Mouse (Mus musculus) G1E (cell line): ENCODE measurements around the gene Otop2.

ENCODE experiments used
- CTCF ChIP-seq: IDR thresholded peaks from 2 replicates; pipeline ENCODE4 v1.5.1; 2012; ENCODE audit warnings: low read depth, low read length, inconsistent platforms, mixed read lengths
- GATA1 ChIP-seq: IDR thresholded peaks from 2 replicates; pipeline ENCODE4 v1.6.1; 2012; ENCODE audit warnings: borderline replicate concordance, low read length, inconsistent platforms, mixed read lengths
- POLR2AphosphoS5 ChIP-seq: IDR thresholded peaks from 2 replicates; pipeline ENCODE4 v1.6.1; 2012; ENCODE audit warnings: low read depth, low read length, inconsistent platforms; ENCODE audit not compliant: insufficient replicate concordance
- TAL1 ChIP-seq: conservative IDR thresholded peaks from 2 replicates; pipeline ENCODE4 v1.6.1; 2012; ENCODE audit warnings: low read depth, low read length, inconsistent platforms, mixed read lengths

DNA sequence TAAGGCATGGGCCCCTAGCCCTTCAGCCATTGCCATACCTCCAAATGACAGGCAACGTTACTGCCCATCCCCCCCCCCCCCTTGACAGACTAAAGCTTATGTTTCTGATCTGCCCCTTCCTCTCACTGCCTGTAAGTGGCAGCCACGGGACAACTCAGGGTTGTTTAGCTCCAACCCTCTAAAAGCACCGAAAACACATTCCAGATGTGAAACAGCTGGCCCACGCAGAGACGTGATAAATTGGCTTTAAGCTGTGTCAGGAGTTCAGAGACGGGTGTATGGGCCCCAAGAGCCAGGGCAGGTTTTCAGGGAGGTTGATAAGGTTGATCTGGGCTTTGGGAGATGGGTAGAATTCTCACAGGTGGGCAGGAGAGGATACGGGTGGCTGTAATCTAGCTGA lies 38.6 kb downstream of the Otop2 start:
- TF ChIP-seq CTCF (no peak), GATA1 (no peak), POLR2AphosphoS5 (no peak), TAL1 (no peak)
